Mouse (Mus musculus): ENCODE data around the gene Dcaf11. TPM values are rescaled to one million over a fixed set of nuclear protein-coding genes. Genes with fewer than 3 reads are reported as not detected.

Gene Dcaf11
- polyA plus RNA-seq, 1 experiment from 2014 or later = 69.7 TPM

Other genes starting within 250 kb of the Dcaf11 start
- gene Dhrs4, start 81.2 kb upstream of the Dcaf11 start, polyA plus RNA-seq (2016; fragmentation: Nextera tagmentation; extraction: Ambion mirVana) = 83.2 and 86.9 TPM in 2 replicates
- 3.7 and 5.1 TPM in 2 replicates for gene Carmil3, start 69.4 kb upstream of the Dcaf11 start, polyA plus RNA-seq (2016; fragmentation: Nextera tagmentation; extraction: Ambion mirVana)
- gene Cpne6, start 49.6 kb upstream of the Dcaf11 start, polyA plus RNA-seq (2016; fragmentation: Nextera tagmentation; extraction: Ambion mirVana) = 0.32 and 0.35 TPM in 2 replicates
- not detected in 2 replicates for gene Nrl, start 35.0 kb upstream of the Dcaf11 start, polyA plus RNA-seq (2016; fragmentation: Nextera tagmentation; extraction: Ambion mirVana)
- gene Pck2, start 19.7 kb upstream of the Dcaf11 start, polyA plus RNA-seq (2016; fragmentation: Nextera tagmentation; extraction: Ambion mirVana) = 33.2 and 35.4 TPM in 2 replicates
- gene A730061H03Rik, start 400 bp downstream of the Dcaf11 start, polyA plus RNA-seq (2016; fragmentation: Nextera tagmentation; extraction: Ambion mirVana) = 1.1 TPM in 1 of 2 replicates, not detected in the other
- gene Fitm1, start 15.6 kb downstream of the Dcaf11 start, polyA plus RNA-seq (2016; fragmentation: Nextera tagmentation; extraction: Ambion mirVana) = 16.0 and 16.1 TPM in 2 replicates
- gene Psme1, start 18.1 kb downstream of the Dcaf11 start, polyA plus RNA-seq (2016; fragmentation: Nextera tagmentation; extraction: Ambion mirVana) = 142 and 151 TPM in 2 replicates
- 3.7 and 4.0 TPM in 2 replicates for gene Emc9, start 25.3 kb downstream of the Dcaf11 start, polyA plus RNA-seq (2016; fragmentation: Nextera tagmentation; extraction: Ambion mirVana)
- 210 and 260 TPM in 2 replicates for gene Psme2, start 31.1 kb downstream of the Dcaf11 start, polyA plus RNA-seq (2016; fragmentation: Nextera tagmentation; extraction: Ambion mirVana)
- gene Rnf31, start 31.7 kb downstream of the Dcaf11 start, polyA plus RNA-seq (2016; fragmentation: Nextera tagmentation; extraction: Ambion mirVana) = 19.9 and 22.4 TPM in 2 replicates
- 9.2 and 9.6 TPM in 2 replicates for gene Irf9, start 43.6 kb downstream of the Dcaf11 start, polyA plus RNA-seq (2016; fragmentation: Nextera tagmentation; extraction: Ambion mirVana)
- 10.0 and 12.2 TPM in 2 replicates for gene Rec8, start 58.0 kb downstream of the Dcaf11 start, polyA plus RNA-seq (2016; fragmentation: Nextera tagmentation; extraction: Ambion mirVana)
- 78.9 and 100 TPM in 2 replicates for gene Ipo4, start 76.0 kb downstream of the Dcaf11 start, polyA plus RNA-seq (2016; fragmentation: Nextera tagmentation; extraction: Ambion mirVana)
- 2.7 and 3.1 TPM in 2 replicates for gene Gm49378, start 77.9 kb downstream of the Dcaf11 start, polyA plus RNA-seq (2016; fragmentation: Nextera tagmentation; extraction: Ambion mirVana)
- gene Tm9sf1, start 83.8 kb downstream of the Dcaf11 start, polyA plus RNA-seq (2016; fragmentation: Nextera tagmentation; extraction: Ambion mirVana) = 96.1 and 96.7 TPM in 2 replicates
- gene Tssk4, start 90.2 kb downstream of the Dcaf11 start, polyA plus RNA-seq (2016; fragmentation: Nextera tagmentation; extraction: Ambion mirVana) = 0.70 and 1.0 TPM in 2 replicates
- 63.0 and 68.8 TPM in 2 replicates for gene Mdp1, start 100.5 kb downstream of the Dcaf11 start, polyA plus RNA-seq (2016; fragmentation: Nextera tagmentation; extraction: Ambion mirVana)
- gene Gmpr2, start 111.9 kb downstream of the Dcaf11 start, polyA plus RNA-seq (2016; fragmentation: Nextera tagmentation; extraction: Ambion mirVana) = 67.6 and 74.2 TPM in 2 replicates
- gene Nedd8, start 112.1 kb downstream of the Dcaf11 start, polyA plus RNA-seq (2016; fragmentation: Nextera tagmentation; extraction: Ambion mirVana) = 594 and 653 TPM in 2 replicates
- gene Tinf2, start 121.8 kb downstream of the Dcaf11 start, polyA plus RNA-seq (2016; fragmentation: Nextera tagmentation; extraction: Ambion mirVana) = 57.1 and 58.3 TPM in 2 replicates
- gene Tgm1, start 153.9 kb downstream of the Dcaf11 start, polyA plus RNA-seq (2016; fragmentation: Nextera tagmentation; extraction: Ambion mirVana) = 2.0 and 2.7 TPM in 2 replicates
- 27.3 and 29.0 TPM in 2 replicates for gene Rabggta, start 162.3 kb downstream of the Dcaf11 start, polyA plus RNA-seq (2016; fragmentation: Nextera tagmentation; extraction: Ambion mirVana)
- 72.5 and 82.6 TPM in 2 replicates for gene Dhrs1, start 185.7 kb downstream of the Dcaf11 start, polyA plus RNA-seq (2016; fragmentation: Nextera tagmentation; extraction: Ambion mirVana)
- gene Nop9, start 185.7 kb downstream of the Dcaf11 start, polyA plus RNA-seq (2016; fragmentation: Nextera tagmentation; extraction: Ambion mirVana) = 52.0 and 53.0 TPM in 2 replicates
- gene Cideb, start 198.5 kb downstream of the Dcaf11 start, polyA plus RNA-seq (2016; fragmentation: Nextera tagmentation; extraction: Ambion mirVana) = 0.60 TPM in 1 of 2 replicates, not detected in the other
- gene Ltb4r2, start 201.4 kb downstream of the Dcaf11 start, polyA plus RNA-seq (2016; fragmentation: Nextera tagmentation; extraction: Ambion mirVana) = 0.58 and 0.73 TPM in 2 replicates
- 0.26 and 0.68 TPM in 2 replicates for gene Ltb4r1, start 206.0 kb downstream of the Dcaf11 start, polyA plus RNA-seq (2016; fragmentation: Nextera tagmentation; extraction: Ambion mirVana)
- gene Adcy4, start 224.1 kb downstream of the Dcaf11 start, polyA plus RNA-seq (2016; fragmentation: Nextera tagmentation; extraction: Ambion mirVana) = 17.7 and 19.9 TPM in 2 replicates
- gene Ripk3, start 228.9 kb downstream of the Dcaf11 start, polyA plus RNA-seq (2016; fragmentation: Nextera tagmentation; extraction: Ambion mirVana) = 25.2 and 36.4 TPM in 2 replicates

All from limb, embryonic 12.5 days (tissue).